Mouse (Mus musculus): ENCODE measurements around the gene Tmem242. TPM values are rescaled to one million over a fixed set of nuclear protein-coding genes. Genes with fewer than 3 reads are reported as not detected.

The Tmem242 gene
- polyA plus RNA-seq (2017; shearing (Covaris generic)): 17.2 TPM

DNA sequence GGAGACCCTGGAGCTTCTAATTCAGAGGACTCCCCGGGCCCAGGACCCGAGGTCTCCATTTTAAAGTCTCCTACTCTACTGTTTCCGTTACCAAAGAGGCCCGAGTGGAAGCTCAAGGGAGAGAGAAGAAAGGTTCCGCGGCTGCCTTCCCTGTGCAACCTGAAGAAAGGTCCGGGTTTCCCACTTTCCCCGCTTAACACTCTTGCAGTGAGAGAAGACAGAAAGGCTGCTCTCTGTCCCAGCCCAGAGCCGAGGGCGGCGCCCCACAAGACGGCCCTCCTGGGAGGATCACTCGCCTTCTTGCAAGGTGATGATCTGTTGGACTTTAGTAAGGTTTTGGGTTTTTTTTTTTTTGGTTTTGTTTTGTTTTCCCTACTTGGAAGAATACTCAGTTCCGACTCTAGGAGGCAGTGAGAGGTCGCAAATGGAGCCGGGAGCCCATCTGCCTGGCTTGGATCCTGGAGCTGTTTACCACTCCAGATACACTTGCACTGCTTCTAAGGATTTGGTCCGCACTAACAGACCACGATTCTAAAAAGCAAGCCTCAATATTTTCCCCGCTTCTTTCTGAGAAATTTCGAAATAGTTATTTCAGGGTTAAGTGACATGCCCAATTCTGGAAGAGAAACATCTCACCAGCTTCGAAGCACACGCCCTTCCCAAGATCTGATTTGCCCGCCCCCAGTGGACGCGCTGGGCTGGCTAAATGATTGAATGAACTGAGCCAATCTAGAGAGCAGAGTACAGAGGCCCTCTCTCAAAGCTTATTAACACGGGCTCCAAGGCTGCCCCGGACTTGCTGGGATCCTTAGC, at the start of gene Tmem242:
Tmem242 (minus strand) TSS at position 101 of the 813 bp plus-strand sequence.

DNA sequence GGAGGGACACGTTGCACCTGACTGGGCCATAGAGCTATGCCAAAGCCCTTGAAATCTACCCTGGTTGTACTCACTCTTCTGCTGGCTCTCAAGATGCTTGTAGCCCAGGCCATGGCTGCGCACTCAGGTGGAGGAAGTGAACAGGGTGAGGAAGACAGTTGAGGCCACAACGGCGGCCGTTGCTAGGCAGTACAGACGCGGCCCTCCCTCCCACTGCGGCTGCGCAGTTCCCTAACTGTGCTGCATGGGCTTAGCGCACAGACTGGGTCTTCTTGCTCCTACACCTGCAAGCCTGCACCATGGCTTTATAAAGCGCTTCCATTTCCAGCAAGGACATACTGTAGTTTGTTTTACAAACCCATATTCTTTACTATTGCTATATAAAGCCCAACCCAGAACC, 21.5 kb downstream of the Tmem242 start, which contains the start of gene Ldhal6b:
Ldhal6b (minus strand) TSS at position 223 of the 400 bp plus-strand sequence.

Other genes with a start within 250 kb of the Tmem242 start
- gene Ldhal6b, start 21.5 kb downstream of the Tmem242 start, polyA plus RNA-seq (2017; shearing (Covaris generic)): not detected
- not detected for gene Zdhhc14, start 52.3 kb upstream of the Tmem242 start, polyA plus RNA-seq (2017; shearing (Covaris generic))